Mouse (Mus musculus) adrenal gland, postnatal 25 days (tissue): ENCODE measurements around the gene Ikzf2. TPM values are rescaled to one million over a fixed set of nuclear protein-coding genes. Genes with fewer than 3 reads are reported as not detected.

Source experiments
- DNase-seq: peaks from one replicate; pipeline ENCODE4 v3.0.0; 2021; ENCODE audit warnings: mixed read lengths
- total RNA-seq: library from RNA; stranded (reverse); gene quantifications from 2 replicates; pipeline ENCODE4 v1.2.3, GENCODE M21; 2021

The Ikzf2 gene
- total RNA-seq, 1 experiment from 2014 or later, result 15.7 TPM

DNA sequence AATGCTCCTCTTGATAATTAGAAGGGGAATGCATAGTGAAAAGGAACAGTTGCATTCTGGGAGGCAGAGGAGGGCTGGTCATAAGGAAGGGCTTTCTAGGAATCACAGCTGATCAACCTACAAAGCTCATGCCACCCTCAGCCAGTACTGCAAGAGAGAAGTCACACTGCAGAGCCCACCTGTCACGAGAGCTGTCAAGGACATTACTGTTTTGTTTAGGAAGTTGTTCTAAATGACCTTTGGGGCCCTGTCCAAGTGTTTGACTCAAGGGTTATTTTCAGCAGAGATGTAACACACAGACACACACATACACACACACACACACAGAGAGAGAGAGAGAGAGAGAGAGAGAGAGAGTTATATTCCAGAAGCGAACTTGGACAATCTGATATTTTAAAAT lies 27.3 kb downstream of the Ikzf2 start:
- DNase-seq, result no peak

DNA sequence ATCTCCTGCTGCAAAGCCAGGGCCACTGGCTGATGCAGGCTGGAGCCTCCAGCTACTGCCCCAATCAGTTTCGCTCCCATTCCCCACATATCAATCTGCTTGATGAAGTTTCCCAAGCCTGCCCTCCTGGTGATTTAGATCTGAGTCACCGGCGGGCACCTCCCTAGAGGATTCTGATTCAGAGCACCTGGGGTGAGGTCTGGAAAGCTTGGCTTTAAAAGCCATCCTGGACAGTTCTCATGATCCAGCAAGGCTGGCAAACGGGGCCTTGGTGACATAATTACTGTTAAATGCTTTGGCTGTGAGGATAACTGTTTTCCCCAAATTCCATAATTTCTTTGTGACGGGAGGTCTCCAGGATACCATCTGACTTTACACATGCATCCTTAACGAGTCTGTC lies 29.0 kb downstream of the Ikzf2 start:
- DNase-seq, result no peak

DNA sequence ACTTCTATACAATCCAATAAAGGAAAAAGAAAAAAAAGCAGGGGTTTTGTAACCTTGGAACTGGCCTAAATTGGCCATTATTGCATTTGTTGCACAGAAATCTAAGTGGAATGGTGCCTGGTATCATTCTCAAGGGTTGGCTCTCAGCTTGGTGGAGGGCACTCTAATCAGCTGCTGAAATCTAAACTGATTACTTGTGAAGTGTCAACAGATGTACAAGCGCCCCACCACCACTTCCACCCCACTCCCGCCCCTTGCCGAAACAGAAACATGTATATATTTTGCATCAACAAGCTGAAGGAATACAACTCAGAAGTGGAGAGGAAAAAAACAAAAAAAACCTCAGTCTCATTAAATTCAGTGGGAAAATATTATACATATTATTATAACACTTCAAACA lies 29.6 kb downstream of the Ikzf2 start:
- no peak for DNase-seq

DNA sequence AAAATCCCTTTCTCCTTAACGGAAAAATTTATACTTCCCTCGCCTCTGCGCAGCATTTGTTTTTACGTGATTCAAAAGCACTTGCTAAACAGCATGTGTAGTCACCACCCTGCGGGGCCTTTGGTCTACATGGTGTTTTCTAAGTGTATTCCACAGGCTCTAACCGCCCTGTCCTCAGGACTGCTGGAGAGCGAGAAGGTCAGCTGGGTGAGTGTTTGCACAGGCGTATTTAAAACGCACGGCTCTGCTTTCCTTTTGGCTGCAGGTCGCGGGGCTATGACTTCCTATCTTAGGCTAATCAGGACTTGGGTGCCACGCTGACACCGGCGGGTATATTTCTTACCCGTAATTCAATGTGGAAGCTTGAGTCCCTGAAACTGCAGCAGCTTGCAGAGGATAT lies 30.1 kb downstream of the Ikzf2 start:
- no peak for DNase-seq

DNA sequence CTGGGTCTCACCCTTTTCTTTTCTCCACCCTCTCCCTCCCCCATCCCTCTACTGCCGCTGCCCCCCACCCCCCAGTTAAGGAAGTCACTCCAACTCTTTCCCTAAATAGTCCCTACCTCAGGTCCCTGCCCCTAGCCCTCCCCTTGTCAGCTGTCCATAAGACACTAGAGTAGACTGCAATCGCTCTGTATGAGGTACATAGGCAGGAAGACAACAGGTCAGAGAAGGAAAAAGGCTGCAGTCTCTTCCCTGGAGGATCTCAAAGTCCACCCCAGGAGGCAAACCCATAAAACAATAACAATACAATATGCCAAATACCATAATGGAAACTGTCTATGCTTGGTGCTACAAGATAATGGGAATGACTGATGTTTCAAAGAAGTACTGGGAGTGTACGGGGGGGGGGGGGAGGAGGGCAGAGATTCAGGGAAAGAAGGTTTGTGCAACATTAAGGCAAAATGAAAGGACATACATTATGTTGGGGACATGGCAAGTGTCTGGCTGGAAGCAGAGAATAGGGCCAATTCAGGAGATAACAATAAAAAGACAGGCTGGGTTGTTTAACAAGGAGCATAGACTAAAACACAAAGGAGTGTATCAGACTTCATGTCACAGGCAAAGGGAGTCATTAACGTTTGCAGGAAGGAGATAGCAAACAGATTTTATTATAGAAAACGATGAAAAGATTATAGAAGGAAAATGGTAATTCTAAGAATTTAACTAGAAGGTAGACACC lies 30.8 kb downstream of the Ikzf2 start:
- no peak for DNase-seq

DNA sequence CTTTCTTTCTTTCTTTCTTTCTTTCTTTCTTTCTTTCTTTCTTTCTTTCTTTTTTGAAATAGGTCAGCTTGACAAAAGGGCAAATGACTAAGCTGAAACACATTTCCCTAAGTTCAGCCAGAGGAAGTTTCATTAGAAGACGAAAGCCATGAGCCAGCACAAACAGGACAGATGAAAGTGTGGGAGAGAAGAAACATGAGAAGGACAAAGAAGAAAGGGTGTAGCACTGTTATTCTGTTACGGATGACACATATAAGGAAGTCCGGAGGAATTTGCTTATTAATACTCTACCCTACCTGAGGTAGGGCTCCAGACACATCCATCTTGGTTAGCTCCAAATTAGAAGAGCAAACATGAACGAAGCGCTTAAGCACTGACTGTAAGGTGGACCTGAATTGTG lies 31.7 kb downstream of the Ikzf2 start:
- no peak for DNase-seq

DNA sequence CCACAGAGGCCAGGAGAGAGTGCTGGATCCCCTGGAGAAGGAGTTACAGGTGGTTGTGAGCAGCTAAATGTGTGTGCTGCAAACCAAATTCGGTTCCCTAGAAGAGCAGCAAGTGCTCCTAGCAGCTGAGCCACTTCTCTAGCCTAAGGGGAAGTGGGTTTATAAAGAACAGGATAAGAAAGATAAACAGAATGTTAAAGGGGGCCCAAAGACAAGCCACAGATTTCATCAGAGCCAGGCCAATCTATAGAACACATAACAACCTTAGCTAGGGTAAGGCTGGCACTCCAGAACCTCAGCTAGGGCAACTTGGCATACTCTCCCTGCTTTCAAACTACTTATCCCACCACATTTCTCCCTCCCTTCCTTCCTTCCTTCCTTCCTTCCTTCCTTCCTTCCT lies 32.1 kb downstream of the Ikzf2 start:
- no peak for DNase-seq

DNA sequence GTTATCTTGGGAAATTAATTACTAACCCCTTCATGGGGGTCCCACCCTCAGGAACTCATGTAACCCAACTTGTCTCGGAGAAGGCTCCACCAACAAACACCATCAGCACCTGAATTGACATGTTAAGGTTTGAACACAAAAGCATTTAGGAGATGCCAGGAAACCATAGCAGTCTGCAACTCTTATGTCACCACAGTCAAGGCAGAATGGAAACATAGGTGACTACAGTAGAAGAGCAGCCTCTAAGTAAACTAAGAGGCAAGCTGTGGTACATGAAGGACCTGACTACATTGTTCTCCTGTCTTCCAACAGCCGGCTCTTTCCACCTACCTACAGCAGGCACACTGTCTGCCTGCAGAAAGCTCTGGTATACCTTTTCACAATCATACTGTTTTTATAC lies 33.6 kb downstream of the Ikzf2 start:
- DNase-seq, result no peak

DNA sequence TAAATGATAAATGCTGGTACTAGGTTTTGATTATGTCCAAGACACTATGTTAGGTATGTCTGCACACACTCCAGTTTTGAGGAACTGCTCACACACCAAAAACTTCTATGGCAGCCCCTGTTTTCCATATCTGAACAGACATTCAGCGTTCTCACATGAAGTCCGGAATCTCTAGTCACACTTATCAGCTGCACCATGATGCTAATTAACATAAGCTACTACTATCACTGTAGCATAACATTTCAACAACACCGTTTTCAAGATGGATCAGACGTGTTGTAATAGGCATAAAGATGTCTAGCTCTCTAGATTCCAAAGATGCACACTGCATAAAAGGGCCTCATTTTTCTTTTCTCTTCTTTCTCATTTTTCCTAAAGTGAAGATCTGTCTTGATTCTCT lies 43.9 kb downstream of the Ikzf2 start:
- DNase-seq, result no peak

DNA sequence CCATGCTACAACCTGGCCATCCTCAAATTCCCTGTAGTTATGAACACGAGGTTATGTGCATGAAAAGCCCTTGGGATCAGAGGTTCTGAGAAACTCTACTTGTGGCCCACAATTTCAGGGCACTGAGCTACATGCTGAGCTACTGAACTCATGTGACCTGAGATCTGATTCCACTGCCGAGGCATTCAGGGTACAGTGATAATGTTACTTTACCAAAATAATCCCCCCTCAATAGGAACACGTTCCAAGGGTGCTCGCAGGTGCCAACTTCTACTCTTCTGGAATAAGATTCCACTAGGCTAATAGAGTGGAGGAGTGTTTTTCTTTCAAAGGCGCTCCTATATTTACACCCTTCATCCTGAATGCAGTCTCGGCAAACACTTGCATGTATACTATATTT lies 45.1 kb downstream of the Ikzf2 start:
- DNase-seq, result no peak

DNA sequence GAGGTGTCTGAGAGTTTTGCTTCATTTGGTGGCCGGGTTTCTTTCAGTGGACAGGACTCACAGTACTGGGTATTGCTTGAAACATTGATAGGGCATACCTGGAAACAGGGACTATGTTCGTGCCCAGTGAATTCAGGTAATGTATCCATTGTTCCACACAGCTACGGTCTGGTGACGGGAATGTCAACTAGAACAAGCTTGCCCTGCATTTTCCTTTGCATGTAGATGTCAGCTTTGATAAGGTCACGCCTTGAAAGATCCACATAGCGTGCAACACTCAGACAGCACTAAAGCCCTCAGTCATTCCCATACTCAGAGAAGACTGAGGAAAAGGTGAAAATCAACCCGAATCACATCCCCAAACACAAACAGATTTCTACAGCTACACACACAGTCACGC lies 48.7 kb downstream of the Ikzf2 start:
- DNase-seq, result no peak

DNA sequence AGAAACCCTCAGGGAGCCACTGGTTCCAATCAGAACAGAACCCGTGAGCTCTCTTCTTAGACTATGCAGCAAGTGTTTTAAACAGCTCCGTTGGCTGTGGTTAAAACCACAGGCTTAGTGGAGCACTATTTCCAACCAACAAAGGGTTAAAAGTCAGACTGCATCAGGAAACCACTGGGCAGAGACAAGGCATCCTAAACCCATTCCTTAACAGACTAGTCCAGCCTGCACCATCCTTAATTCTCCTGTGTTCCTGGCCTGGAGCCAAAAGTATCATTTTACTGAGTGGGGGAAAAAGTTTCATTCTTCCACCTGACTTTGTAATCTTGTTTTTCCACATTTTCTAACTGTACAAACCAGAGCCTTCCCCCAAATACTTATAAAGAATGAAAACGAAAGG lies 49.1 kb downstream of the Ikzf2 start:
- no peak for DNase-seq

DNA sequence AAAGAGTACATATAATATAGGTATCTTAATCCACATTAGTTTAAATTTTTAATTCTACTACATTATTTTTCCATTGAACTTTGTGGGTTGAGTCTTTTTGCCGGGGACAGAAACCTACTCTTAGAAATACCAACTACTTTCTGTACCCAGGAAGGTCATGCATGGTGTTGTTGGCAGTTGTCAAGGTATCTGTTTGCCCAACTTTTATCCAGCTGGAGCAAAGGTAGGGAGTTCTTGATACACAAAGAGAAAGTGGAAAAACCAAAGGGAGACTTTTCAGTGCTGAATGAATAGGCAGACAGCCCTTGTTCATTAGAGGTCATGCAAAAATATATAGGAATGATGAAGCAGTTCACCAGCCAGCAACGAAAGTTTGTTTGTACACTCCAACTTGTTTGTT lies 52.8 kb downstream of the Ikzf2 start:
- DNase-seq, result no peak

DNA sequence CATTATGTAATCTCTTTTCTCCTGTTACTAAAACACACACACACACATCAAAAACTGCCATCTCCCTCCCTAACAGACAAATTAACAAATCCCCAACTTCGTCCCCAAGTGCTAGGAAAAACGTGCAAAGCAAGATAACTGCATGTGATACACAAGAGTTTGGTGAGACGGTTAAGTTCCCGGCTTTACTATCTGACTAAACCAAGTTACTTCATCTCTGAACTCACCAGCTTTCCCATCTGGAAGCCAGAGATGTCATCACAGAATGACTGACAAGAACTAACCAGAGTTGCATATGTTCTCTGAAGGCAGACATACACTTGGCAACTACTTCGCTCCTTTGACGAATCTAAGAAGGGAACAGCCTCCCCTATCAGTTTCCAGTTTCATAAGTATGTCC lies 56.5 kb downstream of the Ikzf2 start:
- DNase-seq, result no peak

DNA sequence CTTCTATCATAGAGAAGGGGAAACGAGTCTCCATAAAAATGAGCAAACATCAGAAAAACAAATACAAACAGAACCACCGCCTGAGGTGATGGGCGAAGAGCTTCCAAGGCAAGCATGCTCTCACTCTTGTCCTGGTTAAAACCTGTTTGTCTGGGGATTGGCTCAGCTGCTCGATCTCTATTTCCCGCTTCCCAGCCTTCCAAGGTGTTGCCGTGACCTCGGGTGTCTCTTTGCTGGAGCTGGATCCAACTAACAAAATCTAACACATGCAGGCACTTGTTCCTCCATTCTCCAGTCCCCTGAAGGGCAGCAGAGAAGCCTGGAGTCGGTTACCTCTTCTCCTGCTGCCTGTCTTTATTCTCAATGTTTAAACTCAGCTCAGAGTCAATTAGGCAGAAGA lies 57.5 kb downstream of the Ikzf2 start:
- no peak for DNase-seq

DNA sequence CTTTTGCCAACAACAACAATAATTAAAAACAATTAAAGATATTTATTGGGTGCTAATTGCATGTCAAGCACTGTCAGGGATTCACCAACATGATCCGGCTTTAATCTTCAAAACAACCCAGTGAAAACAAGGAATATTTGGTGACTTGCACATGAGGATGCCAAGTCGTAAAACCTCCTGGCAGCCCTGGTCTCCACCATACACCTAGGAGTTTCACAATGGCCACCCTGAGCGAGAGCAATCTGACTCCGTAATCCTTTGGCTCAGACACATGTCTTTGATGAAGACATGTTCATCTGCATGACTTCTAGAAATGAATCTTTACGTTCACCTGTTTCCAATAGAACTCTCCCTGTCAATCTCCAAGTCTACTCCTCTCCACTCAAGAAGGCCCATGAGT lies 75.0 kb downstream of the Ikzf2 start:
- no peak for DNase-seq

DNA sequence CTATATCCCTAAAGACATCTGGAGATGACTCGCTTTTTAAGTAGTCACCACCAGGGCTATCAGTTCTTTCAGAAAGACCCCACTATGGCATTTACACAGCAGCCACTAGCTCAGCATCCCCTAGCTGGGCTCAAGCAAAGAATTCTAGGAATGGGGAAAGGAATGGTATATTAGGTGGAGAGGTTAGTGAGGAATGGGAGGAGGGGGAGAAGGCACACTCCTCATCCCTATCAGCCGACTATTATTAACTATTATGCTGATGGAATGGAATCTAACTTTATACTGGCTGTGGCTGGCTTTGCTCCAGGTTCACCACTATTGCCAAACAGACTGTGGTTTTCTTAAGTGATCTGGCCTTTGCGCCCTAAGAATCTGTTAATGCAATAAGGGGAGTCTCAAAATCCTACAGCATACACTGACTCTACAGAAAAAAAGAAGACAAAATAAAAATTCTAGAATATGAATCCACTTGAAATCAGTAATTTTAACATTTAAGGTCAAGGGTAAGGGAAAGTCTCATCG lies 75.8 kb downstream of the Ikzf2 start:
- DNase-seq, result no peak

DNA sequence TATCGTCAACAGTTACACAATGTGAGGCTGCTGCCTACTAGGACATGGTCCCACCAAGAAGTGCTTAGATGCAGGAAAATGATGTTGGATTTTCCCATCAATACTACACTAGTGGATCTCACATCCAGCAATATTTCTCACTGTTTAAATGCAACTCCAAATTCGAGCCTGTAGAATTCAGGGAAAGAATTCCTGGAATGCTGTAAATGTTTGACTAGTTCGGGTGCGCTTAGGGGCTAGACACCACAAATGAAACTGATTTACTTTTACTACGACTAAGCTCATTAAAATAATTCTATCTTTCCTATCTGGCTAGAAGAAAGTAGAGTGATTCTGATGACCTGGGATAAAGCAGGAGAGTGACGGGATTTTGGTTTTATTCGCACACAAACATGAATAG lies 76.3 kb downstream of the Ikzf2 start:
- DNase-seq, result no peak

DNA sequence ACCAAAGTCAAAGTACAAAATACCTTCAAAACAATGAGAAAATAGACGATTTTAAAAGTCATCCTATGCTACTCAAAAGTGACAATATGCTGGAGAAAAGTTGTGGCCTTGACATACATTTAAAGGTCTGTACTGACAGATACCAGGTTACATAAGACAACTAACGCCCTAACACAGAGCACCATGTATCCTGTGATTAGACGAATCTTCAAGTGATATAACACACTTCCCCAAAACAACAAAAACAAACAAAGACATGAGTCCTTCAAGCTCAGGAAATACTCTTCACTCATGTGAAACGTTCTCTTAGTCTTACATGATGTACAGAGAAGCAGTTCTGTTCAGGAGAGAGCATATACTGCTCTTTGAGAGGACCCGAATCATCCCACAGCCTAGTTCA lies 78.2 kb downstream of the Ikzf2 start:
- no peak for DNase-seq

DNA sequence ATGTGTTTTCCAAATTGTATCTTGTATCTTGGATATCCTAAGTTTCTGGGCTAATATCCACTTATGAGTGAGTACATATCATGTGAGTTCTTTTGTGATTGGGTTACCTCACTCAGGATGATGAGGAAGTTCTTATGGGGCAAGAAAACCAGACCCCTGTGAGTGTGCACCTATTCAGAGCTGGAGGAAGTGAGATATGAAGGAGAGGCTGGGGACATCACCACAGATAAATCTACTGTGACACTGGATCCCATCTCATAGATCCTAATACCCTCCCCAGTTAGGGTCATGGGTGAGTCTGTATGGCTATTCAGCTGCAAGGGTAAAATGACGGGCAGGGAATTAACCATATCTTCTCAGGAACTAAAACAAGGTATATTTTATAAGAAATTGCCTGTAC lies 80.2 kb downstream of the Ikzf2 start:
- DNase-seq, result no peak

DNA sequence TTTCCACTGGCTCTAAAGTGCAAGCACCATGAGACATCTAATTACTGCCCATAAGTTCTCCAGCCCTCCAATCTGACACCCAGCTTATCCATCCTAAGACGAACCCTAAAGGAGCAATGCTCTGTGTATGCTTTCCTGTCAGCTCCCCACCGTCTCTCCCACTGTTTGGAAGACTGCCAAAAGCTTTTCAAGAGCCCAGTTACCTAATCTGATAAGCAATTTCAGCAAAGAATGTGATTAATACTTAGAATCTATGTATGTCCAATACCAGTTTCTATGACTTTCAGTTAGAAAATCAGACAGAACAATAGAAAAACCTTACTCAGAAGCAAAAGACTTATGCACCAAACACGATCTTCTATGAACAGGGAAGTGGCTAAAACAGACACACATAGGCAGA lies 82.8 kb downstream of the Ikzf2 start:
- no peak for DNase-seq

DNA sequence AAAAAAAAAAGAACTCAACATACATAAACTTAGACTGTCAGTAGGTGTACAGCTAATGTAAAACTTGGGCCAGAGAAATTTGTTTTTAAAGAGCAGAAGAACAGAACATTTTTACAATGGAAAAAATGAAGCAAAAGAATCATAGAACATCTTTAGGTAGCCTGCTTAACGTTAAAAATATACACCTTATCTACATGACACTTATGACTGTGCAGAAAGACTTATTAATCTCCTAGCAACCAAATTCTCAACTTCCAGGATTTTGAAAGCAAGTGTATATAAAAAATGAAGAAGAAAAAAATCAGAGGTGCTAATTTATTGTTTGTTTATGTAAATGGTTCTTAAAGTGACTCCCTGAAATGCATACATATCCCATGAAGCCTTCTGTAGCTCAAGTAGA lies 86.1 kb downstream of the Ikzf2 start:
- no peak for DNase-seq

DNA sequence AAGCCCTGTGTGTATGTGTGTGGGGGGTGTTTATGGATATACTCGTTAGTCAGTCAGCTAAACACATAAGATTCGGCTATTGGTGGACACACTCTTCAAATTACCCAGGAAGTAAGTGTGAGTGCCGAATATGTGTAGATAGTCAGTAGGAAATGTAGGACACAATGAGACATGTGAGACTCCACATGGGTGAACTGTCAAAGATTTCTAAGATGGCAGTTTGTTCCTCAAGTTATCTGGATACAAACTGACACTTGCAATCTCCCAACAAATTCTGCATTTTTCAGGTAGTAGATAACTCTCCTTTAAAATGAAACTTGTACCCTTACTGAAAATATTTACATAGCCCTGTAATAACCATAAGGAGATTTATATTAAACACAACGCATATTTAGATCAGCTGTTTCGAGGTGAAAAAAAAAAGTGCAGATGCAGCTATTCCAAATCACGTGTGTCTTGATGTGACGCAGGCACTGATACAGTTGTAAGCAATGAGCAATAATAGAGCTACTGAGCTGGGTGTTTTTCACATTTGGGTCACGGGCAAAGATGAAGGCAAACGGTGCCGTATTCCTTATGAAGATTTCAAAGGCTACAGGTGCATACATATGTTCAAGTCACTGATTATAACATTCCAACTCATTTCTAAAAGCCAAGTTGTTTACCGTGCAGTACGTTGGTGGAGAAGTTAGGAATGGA lies 87.8 kb downstream of the Ikzf2 start:
- DNase-seq, result no peak

DNA sequence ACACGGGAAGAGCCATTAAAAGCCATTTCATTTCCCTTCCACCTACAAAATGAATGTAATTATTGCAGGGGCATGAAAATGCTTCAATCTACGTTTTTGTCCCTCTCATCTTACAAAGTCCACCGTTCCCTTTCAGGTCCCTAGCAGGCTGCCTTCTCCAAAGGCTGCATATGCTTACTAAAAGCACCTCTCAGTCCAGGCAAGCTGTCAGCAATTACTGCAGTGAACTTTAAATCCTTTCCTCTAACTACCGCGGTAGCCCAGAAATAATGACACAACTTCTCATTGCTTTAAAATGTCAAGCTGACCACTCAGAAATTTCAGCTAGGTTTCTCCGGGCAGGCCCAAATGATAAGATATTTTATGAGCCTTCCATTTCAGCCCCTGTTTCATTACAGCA lies 95.2 kb downstream of the Ikzf2 start:
- no peak for DNase-seq
